Mouse (Mus musculus) limb, embryonic 15.5 days (tissue): ENCODE results near the gene Steap3. TPM values are rescaled to one million over a fixed set of nuclear protein-coding genes. Genes with fewer than 3 reads are reported as not detected.

Experiments
- ATAC-seq: fragments of 200-750 bp; cut with Nextera tagmentation; 2 replicates; pipeline ENCODE4 v1.8.0; 2017; ENCODE audit warnings: low read depth, moderate TSS enrichment; ENCODE audit not compliant: insufficient number of reproducible peaks, low FRiP score, low TSS enrichment
- H3K27ac ChIP-seq: fragments of 300-500 bp; sonication (generic); 2 replicates; pipeline ENCODE4 v1.5.1; 2015; ENCODE audit warnings: moderate library complexity, mild to moderate bottlenecking, inconsistent platforms
- H3K27me3 ChIP-seq: fragments of 300-500 bp; sonication (generic); 2 replicates; pipeline ENCODE4 v1.6.1; 2015; ENCODE audit warnings: inconsistent platforms
- H3K36me3 ChIP-seq: fragments of 300-500 bp; sonication (generic); 2 replicates; pipeline ENCODE4 v1.6.1; 2015; ENCODE audit warnings: inconsistent platforms
- H3K4me1 ChIP-seq: fragments of 300-500 bp; sonication (generic); 2 replicates; pipeline ENCODE4 v1.6.1; 2015; ENCODE audit warnings: inconsistent platforms
- H3K4me2 ChIP-seq: fragments of 300-500 bp; sonication (generic); 2 replicates; pipeline ENCODE4 v1.6.1; 2015; ENCODE audit warnings: mild to moderate bottlenecking, inconsistent platforms
- H3K4me3 ChIP-seq: fragments of 300-500 bp; sonication (generic); 2 replicates; pipeline ENCODE4 v1.5.1; 2015; ENCODE audit warnings: mild to moderate bottlenecking, inconsistent platforms
- H3K9ac ChIP-seq: fragments of 300-500 bp; sonication (generic); 2 replicates; pipeline ENCODE4 v1.6.1; 2015; ENCODE audit warnings: inconsistent platforms
- H3K9me3 ChIP-seq: fragments of 300-500 bp; sonication (generic); 2 replicates; pipeline ENCODE4 v1.6.1; 2016; ENCODE audit warnings: inconsistent platforms
- WGBS: fragments of 180-500 bp; shearing (Covaris S2); methylation state at CpG from one replicate; pipeline ENCODE4 v1.1.7; 2015; 5-methylcytosine and 5-hydroxymethylcytosine counted together
- polyA plus RNA-seq: library from polyadenylated mRNA; unstranded; fragments of >200 nt; fragmentation: Nextera tagmentation; extraction: Ambion mirVana; gene quantifications from 2 replicates; pipeline ENCODE4 v1.2.1, GENCODE M21; 2015

The Steap3 gene
- polyA plus RNA-seq, 1 experiment from 2014 or later = 7.1 TPM

DNA sequence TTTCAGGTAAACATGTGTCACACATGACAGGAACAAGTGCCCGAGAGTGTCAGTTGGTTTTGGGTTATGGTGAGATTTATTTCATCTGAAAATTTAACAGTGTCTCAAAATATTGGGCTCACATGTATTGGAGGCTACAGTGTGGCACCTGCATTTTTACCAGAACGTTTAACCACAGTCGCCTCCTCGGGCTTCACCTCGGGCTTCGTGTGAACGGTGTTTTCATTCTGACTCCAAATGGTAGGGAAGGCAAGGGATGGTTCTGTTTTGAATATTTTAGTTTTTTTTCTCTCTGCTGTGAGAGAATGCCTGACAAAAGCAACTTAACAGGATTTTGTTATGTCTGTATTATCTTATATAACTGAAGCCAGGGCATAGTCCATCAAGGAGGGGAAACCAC lies 103.8 kb downstream of the Steap3 start:
- WGBS = 71% methylated on average over 7 of the region's 7 CpGs
- no peak for ATAC-seq
- Histone ChIP-seq H3K4me2 (no peak overlapping the region), H3K9me3 (no peaks in the 10 kb centered on the region), H3K9ac (no peak overlapping the region), H3K27ac (no peak overlapping the region), H3K36me3 (no peaks in the 10 kb centered on the region), H3K4me1 (no peaks in the 10 kb centered on the region), H3K4me3 (no peak overlapping the region), H3K27me3 (no peaks in the 10 kb centered on the region)

DNA sequence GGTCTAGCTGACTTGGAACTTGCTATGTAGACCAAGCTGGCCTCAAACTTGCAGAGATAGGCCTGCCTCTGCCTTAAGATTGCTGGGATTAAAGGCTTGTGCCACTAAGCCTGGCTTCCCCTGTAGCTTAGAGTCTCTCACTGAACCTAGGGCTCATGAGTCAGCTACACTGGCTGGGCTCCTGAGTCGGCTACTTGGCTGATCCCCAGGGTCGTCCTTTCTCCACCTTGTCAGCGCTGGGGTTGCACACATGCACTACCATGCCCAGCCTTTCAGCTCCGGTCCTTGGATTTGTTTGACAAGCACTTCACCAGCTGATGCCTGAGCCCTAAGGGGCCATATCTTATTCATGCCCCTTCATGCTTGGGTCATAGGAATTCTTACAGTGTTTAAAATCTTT lies 104.5 kb downstream of the Steap3 start:
- no peak overlapping the region for H3K4me2 ChIP-seq
- H3K27me3 ChIP-seq = no peaks in the 10 kb centered on the region
- H3K4me1 ChIP-seq = no peaks in the 10 kb centered on the region
- WGBS = 61% methylated on average over 4 of the region's 4 CpGs
- H3K9ac ChIP-seq = no peak overlapping the region
- no peaks in the 10 kb centered on the region for H3K9me3 ChIP-seq
- no peaks in the 10 kb centered on the region for H3K36me3 ChIP-seq
- no peak overlapping the region for H3K4me3 ChIP-seq
- ATAC-seq = no peak
- no peak overlapping the region for H3K27ac ChIP-seq

DNA sequence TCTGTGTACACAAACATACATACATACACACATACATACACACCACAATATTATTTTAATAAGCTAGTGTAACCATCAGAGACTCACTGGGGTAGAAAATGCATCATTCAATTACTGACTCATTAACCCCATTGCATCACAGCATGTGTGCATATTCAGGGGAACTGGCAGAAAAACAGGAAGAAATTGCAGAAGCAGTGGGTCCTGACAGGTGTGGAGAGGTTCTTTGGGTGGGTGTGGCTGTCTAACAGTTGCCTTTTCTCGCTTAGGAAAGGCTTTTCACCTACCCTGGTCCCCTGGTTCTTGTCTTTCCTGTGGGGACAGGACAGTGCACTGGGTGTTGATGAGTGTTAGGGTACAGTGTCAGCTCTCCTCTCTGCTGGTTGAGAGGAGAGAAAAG lies 109.9 kb downstream of the Steap3 start:
- ATAC-seq = no peak
- no peaks in the 10 kb centered on the region for H3K27me3 ChIP-seq
- no peak overlapping the region for H3K4me2 ChIP-seq
- no peak overlapping the region for H3K9ac ChIP-seq
- no peak overlapping the region for H3K27ac ChIP-seq
- no peaks in the 10 kb centered on the region for H3K9me3 ChIP-seq
- no peaks in the 10 kb centered on the region for H3K36me3 ChIP-seq
- H3K4me3 ChIP-seq = no peak overlapping the region
- peaks cover 3% of the 10 kb centered on the region; the same call in 1 of the 2 replicates for H3K4me1 ChIP-seq
- WGBS = 61% methylated on average over 1 of the region's 1 CpGs

DNA sequence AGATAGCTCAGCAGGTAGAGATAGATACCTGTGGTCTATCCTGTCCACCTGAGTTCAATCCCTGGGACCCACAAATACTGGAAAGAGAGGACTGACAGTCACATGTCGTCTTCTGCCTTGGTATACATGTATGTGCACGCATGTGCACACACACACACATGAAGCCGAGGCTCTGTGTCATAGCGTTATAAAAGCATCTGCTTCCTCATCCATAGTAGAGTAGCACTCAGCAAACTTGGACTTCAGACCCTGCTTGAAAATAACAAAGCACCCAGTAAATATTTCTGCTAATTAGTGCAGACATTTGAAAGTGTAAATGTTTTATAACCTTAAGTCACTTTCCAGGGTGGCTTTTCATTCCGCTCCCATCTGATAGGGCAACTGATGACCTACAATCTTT lies 111.0 kb downstream of the Steap3 start:
- no peaks in the 10 kb centered on the region for H3K27me3 ChIP-seq
- peaks cover 3% of the 10 kb centered on the region; the same call in 1 of the 2 replicates for H3K4me1 ChIP-seq
- no peak overlapping the region for H3K4me3 ChIP-seq
- H3K27ac ChIP-seq = no peak overlapping the region
- no peaks in the 10 kb centered on the region for H3K9me3 ChIP-seq
- ATAC-seq = no peak
- H3K9ac ChIP-seq = no peak overlapping the region
- WGBS = 90% methylated on average over 5 of the region's 5 CpGs
- H3K4me2 ChIP-seq = no peak overlapping the region
- H3K36me3 ChIP-seq = no peaks in the 10 kb centered on the region

DNA sequence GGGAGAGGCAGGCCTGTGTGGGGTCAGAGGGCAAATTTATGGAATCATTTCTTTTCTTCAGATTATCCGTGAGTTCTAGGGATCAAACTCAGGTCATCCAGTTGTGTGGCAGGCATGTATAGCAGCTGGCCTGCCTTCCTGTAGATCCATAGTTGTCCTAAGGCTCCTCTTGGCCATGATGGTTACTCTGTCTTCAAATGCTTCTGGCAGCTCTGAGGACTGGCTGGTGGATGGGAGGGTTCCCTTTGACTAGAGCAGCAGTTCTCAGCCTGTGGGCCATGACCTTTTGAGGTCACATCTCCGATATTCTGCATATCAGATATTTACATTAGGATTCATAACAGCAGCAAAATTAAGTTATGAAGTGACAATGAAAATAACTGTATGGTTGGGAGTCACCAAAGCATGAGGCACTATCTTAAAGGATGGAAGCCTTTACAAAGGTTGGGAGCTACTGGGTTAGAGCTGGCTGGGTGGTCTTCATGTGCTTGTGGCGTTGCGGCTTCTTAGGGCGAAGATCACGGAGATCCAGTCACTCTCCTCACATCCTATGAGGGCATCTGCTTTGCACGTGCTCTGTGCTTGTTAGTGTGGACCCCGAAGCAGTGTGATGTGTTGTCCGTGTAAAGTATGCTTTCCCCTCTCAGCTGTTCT lies 113.9 kb downstream of the Steap3 start:
- WGBS = 87% methylated on average over 9 of the region's 9 CpGs
- no peak overlapping the region for H3K4me2 ChIP-seq
- no peaks in the 10 kb centered on the region for H3K27me3 ChIP-seq
- peaks cover 3% of the 10 kb centered on the region; the same call in 1 of the 2 replicates for H3K4me1 ChIP-seq
- H3K9ac ChIP-seq = no peak overlapping the region
- ATAC-seq = no peak
- no peaks in the 10 kb centered on the region for H3K36me3 ChIP-seq
- H3K9me3 ChIP-seq = no peaks in the 10 kb centered on the region
- H3K27ac ChIP-seq = no peak overlapping the region
- no peak overlapping the region for H3K4me3 ChIP-seq

DNA sequence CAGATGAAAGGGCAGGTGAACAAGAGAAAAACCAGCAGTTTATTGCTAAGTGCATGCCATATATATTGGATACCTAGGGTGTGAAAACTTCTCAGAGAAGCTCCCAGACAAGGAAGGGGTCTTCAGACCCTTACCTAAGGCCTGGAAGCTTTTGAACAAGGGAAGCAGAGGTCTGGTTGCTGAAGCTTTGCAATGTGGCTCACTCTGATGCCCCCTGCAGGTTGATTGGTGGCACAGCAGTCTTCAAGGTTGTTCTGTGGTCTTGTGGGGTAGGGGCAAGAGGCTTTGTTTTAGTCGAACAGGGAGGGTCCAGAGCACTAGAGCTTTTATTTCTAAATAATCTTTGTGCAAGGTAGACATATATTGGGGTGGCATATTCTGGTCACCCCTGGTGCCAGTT lies 117.2 kb downstream of the Steap3 start:
- Histone ChIP-seq H3K4me3 (no peak overlapping the region), H3K4me1 (peaks cover 3% of the 10 kb centered on the region; the same call in 1 of the 2 replicates), H3K27me3 (no peaks in the 10 kb centered on the region), H3K9ac (no peak overlapping the region), H3K9me3 (no peaks in the 10 kb centered on the region), H3K36me3 (no peaks in the 10 kb centered on the region), H3K4me2 (no peak overlapping the region), H3K27ac (no peak overlapping the region)
- no peak for ATAC-seq
- 24% methylated on average over 1 of the region's 1 CpGs for WGBS

DNA sequence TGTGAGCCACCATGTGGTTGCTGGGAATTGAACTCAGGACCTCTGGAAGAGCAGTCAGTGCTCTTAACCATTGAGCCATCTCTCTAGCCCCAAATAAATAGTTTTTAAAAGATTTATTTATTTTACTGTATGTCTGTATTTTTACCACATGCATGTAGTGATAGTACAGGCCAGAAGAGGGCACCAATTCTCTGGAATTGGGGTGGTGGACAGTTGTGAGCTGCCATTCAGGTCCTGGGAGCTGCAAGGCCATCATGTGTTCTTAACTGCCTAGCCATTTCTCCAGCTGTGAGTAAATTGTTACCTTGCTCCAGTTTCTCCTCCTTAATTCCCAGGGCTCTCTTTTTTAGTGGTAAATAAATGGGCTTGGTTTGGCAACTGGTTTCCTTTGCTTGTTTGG lies 118.3 kb downstream of the Steap3 start:
- Histone ChIP-seq H3K4me1 (no peaks in the 10 kb centered on the region), H3K27ac (no peak overlapping the region), H3K9me3 (no peaks in the 10 kb centered on the region), H3K27me3 (no peaks in the 10 kb centered on the region), H3K4me3 (no peak overlapping the region), H3K9ac (no peak overlapping the region), H3K36me3 (no peaks in the 10 kb centered on the region), H3K4me2 (no peak overlapping the region)
- no peak for ATAC-seq

DNA sequence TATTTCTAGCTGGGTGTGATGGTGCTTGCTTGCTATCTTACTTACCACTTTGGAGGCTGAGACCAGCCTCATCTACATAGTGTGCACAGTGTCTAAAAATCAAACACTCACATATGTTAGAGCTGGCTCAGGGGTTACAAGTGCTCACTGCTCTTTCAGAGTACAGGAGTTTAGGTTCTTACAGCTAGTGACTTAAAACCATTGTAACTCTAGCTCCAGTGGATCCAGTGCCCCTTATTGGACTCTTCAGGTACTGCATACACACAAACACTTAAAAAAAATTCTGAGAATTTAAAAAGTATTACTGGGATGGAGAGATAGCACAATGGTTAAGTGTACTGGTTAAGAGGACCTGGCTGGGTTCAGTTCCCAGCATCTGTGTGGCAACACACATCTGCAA lies 125.5 kb downstream of the Steap3 start:
- Histone ChIP-seq H3K9me3 (no peaks in the 10 kb centered on the region), H3K4me3 (no peak overlapping the region), H3K27ac (no peak overlapping the region), H3K9ac (no peak overlapping the region), H3K36me3 (no peaks in the 10 kb centered on the region), H3K27me3 (no peaks in the 10 kb centered on the region), H3K4me2 (no peak overlapping the region), H3K4me1 (peaks cover 7% of the 10 kb centered on the region; the same call in 1 of the 2 replicates)
- ATAC-seq = no peak

DNA sequence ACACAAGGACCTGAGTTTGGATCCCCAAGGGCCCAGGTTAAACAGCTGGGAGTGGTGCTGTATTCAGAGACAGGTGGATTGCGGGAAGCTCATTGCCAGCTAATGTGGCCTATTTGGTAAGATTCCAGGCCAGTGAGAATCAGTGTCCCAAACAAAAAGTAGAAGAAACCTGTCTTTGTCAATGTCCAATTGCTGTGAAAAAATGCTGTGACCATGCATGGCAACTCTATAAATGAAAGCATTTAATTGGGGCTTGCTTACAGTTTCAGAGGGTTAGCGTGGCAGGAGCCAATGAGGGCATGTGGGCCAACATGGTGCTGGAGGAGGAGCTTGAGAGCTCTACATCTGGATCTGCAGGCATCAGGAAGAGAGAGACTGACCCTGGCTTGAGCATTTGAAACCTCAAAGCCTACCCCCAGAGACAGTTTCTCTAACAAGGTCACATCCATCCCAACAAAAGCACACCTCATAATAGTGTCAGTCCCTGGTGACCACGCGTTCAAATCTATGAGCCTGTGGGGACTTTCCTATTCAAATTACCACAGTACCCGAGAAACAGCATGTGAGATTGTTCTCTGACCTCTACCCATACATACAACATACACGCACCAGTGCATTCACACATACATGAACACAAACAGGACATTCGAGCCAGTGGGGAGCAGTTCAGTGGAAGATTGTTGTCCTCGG lies 126.8 kb downstream of the Steap3 start:
- WGBS = 81% methylated on average over 8 of the region's 8 CpGs
- Histone ChIP-seq H3K27me3 (no peaks in the 10 kb centered on the region), H3K36me3 (no peaks in the 10 kb centered on the region), H3K4me2 (no peak overlapping the region), H3K9ac (no peak overlapping the region), H3K27ac (no peak overlapping the region), H3K4me3 (no peak overlapping the region), H3K4me1 (peaks cover 7% of the 10 kb centered on the region; the same call in 1 of the 2 replicates), H3K9me3 (no peaks in the 10 kb centered on the region)
- ATAC-seq = no peak

DNA sequence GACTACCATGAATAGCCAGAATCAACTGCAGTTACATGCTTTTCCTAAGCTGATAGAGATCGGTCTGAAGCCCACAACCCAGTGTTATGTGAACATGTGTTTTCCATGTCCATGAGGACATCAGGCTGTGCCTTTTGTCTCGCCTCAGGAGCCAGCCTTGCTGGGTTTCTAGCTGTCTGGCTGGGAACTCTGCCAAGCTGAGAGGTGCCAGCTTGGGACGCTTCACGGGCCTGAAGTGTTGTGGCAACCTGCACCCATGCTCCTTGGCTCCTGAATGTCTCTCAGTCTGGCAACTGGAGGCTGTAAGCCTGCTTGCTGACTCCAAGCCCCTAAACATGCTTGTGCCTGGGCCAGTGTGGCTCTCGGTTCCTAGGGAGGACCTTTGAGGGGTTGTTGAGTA lies 130.0 kb downstream of the Steap3 start:
- ATAC-seq = no peak
- Histone ChIP-seq H3K9me3 (no peaks in the 10 kb centered on the region), H3K27me3 (no peaks in the 10 kb centered on the region), H3K36me3 (no peaks in the 10 kb centered on the region), H3K4me1 (peaks cover 7% of the 10 kb centered on the region; the same call in 1 of the 2 replicates), H3K27ac (0 out of 2 replicates have a peak overlapping the region, but pooled peaks have one; percentile 18), H3K4me2 (no peak overlapping the region), H3K9ac (no peak overlapping the region), H3K4me3 (no peak overlapping the region)
- WGBS = 58% methylated on average over 5 of the region's 5 CpGs
